Mouse (Mus musculus) left cerebral cortex, adult 2 months (tissue): ENCODE measurements around the gene Rybp. TPM values are rescaled to one million over a fixed set of nuclear protein-coding genes. Genes with fewer than 3 reads are reported as not detected.

Source experiments
- DNase-seq, 2 experiments: peaks; one replicate each; pipeline ENCODE4 v3.0.0; 2021 to 2022; ENCODE audit warnings: low spot score in 2 of 2, mixed read lengths in 1 of 2; ENCODE audit errors: extremely low spot score in 1 of 2
- H3K27ac ChIP-seq: fragments of 200-600 bp; 2 replicates; pipeline ENCODE4 v1.8.1; 2022
- H3K4me3 ChIP-seq: fragments of 200-600 bp; 2 replicates; pipeline ENCODE4 v1.8.1; 2022
- CTCF ChIP-seq: fragments of 200-600 bp; IDR thresholded peaks from 2 replicates; pipeline ENCODE4 v1.8.1; 2022; ENCODE audit warnings: antibody characterized with exemption, mild to moderate bottlenecking, moderate library complexity
- intact Hi-C: fragments of 180-260 bp; cut with DNase I; formaldehyde crosslinking; loops from one replicate; pipeline ENCODE4 v1.15.1; 2025
- total RNA-seq, 2 experiments: library from RNA; stranded (reverse); gene quantifications; 2 replicates each; pipeline ENCODE4 v1.2.3; 2021

Gene Rybp
- total RNA-seq, 2 experiments from 2014 or later: 46.2 to 56.4 TPM

GRCm38 (mm10) chr6:100180213-100180882 is 106.9 kb downstream of the Rybp start:
- no peak for TF ChIP-seq CTCF
- Histone ChIP-seq H3K4me3 (no peak overlapping the region), H3K27ac (no peak overlapping the region)
- DNase-seq: no peak
- intact Hi-C loops: no loop called here

DNA sequence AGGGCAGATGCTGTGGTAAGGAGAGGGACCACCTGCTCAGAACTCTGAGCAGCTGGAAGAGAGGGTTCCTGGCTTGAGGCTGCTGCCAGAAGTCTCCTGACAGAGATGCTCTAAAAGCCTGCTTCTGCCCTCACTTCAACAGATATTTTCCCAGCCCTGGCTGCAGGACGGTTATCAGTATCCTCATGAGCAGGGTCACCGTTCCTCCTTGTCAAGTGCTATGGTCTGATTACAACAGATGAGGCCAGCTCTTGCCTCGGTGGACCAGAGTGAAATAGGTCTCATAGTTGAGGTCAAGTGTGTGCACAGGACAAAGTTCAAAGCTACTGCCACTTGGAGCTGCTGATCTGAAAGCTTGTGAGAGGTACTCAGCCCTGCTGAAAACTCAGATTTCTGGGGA is 108.5 kb downstream of the Rybp start:
- intact Hi-C loops: loop anchor here (10.0 kb wide), 1 partner anchor 376 kb away; no protein-coding TSS in a partner anchor

More for the DNA sequence above, 108.5 kb downstream of the Rybp start:
- TF ChIP-seq CTCF: no peak
- H3K27ac ChIP-seq: no peak overlapping the region
- no peak overlapping the region for H3K4me3 ChIP-seq
- no peak for DNase-seq
